Mouse (Mus musculus) intestine, embryonic 15.5 days (tissue): ENCODE measurements around the gene Lnpep. TPM values are rescaled to one million over a fixed set of nuclear protein-coding genes. Genes with fewer than 3 reads are reported as not detected.

Experiments
- ATAC-seq: fragments of 200-750 bp; cut with Nextera tagmentation; 2 replicates; pipeline ENCODE4 v1.8.0; 2017; ENCODE audit warnings: moderate TSS enrichment, moderate library complexity
- H3K27ac ChIP-seq: fragments of 300-500 bp; sonication (generic); 2 replicates; pipeline ENCODE4 v1.5.1; 2015; ENCODE audit warnings: mild to moderate bottlenecking, inconsistent platforms
- H3K27me3 ChIP-seq: fragments of 300-500 bp; sonication (generic); replicated peaks from 2 replicates; pipeline ENCODE4 v1.6.1; 2015; ENCODE audit warnings: inconsistent platforms
- H3K36me3 ChIP-seq: fragments of 300-500 bp; sonication (generic); 2 replicates; pipeline ENCODE4 v1.6.1; 2015; ENCODE audit warnings: inconsistent platforms
- H3K4me1 ChIP-seq: fragments of 300-500 bp; sonication (generic); replicated peaks from 2 replicates; pipeline ENCODE4 v1.6.1; 2015; ENCODE audit warnings: inconsistent platforms
- H3K4me2 ChIP-seq: fragments of 300-500 bp; sonication (generic); replicated peaks from 2 replicates; pipeline ENCODE4 v1.6.1; 2015; ENCODE audit warnings: mild to moderate bottlenecking, inconsistent platforms
- H3K4me3 ChIP-seq: fragments of 300-500 bp; sonication (generic); replicated peaks from 2 replicates; pipeline ENCODE4 v1.5.1; 2015; ENCODE audit warnings: inconsistent platforms
- H3K9ac ChIP-seq: fragments of 300-500 bp; sonication (generic); 2 replicates; pipeline ENCODE4 v1.6.1; 2015; ENCODE audit warnings: inconsistent platforms
- H3K9me3 ChIP-seq: fragments of 300-500 bp; sonication (generic); 2 replicates; pipeline ENCODE4 v1.6.1; 2016; ENCODE audit warnings: inconsistent platforms
- WGBS: fragments of 180-500 bp; shearing (Covaris S2); methylation state at CpG from one replicate; pipeline ENCODE4 v1.1.7; 2015; 5-methylcytosine and 5-hydroxymethylcytosine counted together
- polyA plus RNA-seq: library from polyadenylated mRNA; unstranded; fragments of >200 nt; fragmentation: Nextera tagmentation; extraction: Ambion mirVana; gene quantifications from 2 replicates; pipeline ENCODE4 v1.2.1, GENCODE M21; 2015

Gene Lnpep
- polyA plus RNA-seq, 1 experiment from 2014 or later = 7.8 TPM

DNA sequence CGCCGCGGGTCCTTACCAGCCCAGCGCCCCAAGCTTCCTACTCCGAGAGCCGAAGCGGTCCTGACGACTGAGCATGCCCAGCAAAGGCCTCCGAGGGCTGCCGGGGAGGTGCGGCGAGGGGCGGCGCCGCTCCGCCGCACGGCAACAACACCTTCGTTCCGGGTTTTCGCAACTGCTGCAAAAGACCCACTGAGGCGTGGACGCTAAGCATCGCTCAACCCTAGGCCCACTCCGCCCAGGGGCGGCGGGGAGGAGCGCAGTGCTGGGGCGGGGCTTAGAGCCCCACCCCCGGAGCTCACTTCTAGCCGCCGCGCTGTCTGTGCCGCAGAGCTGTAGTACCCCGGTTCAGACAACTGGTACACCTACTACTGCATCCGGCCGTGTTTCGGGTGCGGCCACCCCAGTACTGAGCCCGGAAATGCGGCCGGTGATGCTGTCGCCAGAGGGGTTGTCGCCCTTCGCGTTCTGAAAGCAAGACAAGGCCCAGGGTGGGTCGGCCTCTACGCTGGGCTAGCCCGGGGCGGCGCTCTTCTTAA, 361 bp downstream of the Lnpep start:
- peak; percentile 98 for ATAC-seq
- Histone ChIP-seq H3K27ac (peak overlapping the region; percentile 100), H3K4me1 (peaks cover 3% of the 10 kb centered on the region; the same call in 1 of the 2 replicates), H3K9ac (peak overlapping the region; percentile 84), H3K4me3 (peak overlapping the region; percentile 99), H3K9me3 (no peaks in the 10 kb centered on the region), H3K4me2 (peak overlapping the region; percentile 66), H3K36me3 (no peaks in the 10 kb centered on the region), H3K27me3 (no peaks in the 10 kb centered on the region)
- WGBS = under 1% methylated on average over 51 of the region's 51 CpGs

DNA sequence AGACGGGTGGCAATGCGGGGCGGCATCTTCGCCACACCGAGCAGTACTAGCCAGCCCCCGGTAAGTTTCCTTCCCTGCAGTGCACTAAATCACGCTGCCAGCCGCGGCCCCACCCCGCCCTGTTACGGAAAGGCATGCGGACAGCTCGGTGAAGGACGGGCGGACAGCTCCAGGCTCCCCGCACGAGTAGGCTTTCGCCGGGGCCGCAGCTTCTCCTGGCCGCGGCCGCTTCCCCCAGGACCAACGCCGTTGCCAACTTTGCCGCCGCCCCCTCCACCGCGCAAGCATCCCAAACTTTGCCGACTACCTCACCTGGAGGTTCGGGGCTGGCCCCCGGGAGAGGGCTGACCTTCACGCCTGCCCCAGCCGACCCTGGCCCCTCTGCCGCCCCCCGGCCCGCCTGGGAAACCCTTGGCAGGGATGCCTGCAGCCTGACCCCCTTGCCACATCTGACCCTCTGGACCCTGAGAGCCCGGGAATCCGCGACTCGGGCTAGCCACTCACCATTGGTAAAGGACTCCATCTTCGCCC, 895 bp downstream of the Lnpep start:
- H3K36me3 ChIP-seq = no peaks in the 10 kb centered on the region
- H3K27me3 ChIP-seq = no peaks in the 10 kb centered on the region
- H3K9me3 ChIP-seq = no peaks in the 10 kb centered on the region
- H3K4me3 ChIP-seq = peak overlapping the region; percentile 99
- WGBS = under 1% methylated on average over 42 of the region's 42 CpGs
- H3K27ac ChIP-seq = peak overlapping the region; percentile 100
- H3K9ac ChIP-seq = peak overlapping the region; percentile 84
- peak; percentile 33 for ATAC-seq
- H3K4me2 ChIP-seq = peak overlapping the region; percentile 66
- peaks cover 3% of the 10 kb centered on the region; the same call in 1 of the 2 replicates for H3K4me1 ChIP-seq

DNA sequence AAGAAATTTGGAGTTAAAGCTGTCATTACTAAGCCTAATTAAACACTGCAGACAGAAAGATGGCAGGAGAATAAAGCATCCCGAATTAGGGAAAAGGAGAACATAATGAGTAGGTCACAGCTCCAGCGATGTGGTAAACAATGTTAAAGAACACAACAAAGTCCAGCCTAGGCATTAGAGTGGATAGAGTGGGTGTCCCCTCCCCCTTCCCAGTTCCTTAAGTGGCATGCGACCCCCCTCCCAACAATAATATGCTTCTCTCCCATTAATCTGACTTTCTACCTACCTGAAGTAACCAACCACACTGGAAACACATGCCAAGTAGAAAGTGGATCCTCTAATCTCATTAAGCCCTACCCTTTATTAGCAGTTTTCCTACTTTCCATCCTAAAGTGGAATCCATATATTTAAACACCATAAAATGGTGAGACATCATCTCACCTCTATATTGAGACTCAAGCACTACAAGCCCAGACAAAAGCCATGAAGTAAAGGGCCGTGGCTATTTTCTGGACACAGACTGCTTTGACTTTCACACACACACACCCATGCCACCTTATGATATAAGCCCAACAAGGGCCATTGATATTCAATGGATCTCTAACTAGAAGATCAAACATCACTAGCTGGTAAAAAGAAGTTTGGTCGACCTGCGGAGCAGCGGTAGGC, 1.5 kb downstream of the Lnpep start:
- Histone ChIP-seq H3K36me3 (no peaks in the 10 kb centered on the region), H3K27me3 (no peaks in the 10 kb centered on the region), H3K4me1 (peaks cover 3% of the 10 kb centered on the region; the same call in 1 of the 2 replicates), H3K4me3 (peak overlapping the region; percentile 99), H3K9me3 (no peaks in the 10 kb centered on the region), H3K4me2 (peak overlapping the region; percentile 66), H3K27ac (peak overlapping the region; percentile 100), H3K9ac (peak overlapping the region; percentile 84)
- 6% methylated on average over 7 of the region's 7 CpGs for WGBS
- no peak for ATAC-seq

DNA sequence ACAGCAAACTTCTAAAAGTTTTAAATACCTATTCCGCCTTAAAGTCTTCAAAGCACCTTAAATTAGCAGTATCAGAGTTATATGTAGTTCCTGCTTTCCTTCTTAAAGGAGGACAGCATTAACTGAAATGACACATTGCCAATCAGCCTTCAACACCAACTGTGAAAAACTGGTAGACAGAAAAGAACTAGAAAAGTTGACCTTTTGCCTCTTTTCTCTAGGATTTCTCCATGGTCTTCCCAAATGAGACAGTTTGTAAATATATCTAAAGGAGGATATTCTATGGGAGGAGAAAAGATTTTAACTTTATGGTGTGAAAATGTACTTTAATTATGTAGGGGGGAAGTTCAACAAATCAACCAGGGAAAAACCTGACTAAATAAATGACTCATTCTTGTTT, 2.3 kb downstream of the Lnpep start:
- Histone ChIP-seq H3K9me3 (no peaks in the 10 kb centered on the region), H3K4me3 (no peak overlapping the region), H3K4me2 (no peak overlapping the region), H3K9ac (no peak overlapping the region), H3K27ac (no peak overlapping the region), H3K27me3 (no peaks in the 10 kb centered on the region), H3K36me3 (no peaks in the 10 kb centered on the region), H3K4me1 (peaks cover 3% of the 10 kb centered on the region; the same call in 1 of the 2 replicates)
- WGBS = 91% methylated on average over 1 of the region's 1 CpGs
- ATAC-seq = no peak

DNA sequence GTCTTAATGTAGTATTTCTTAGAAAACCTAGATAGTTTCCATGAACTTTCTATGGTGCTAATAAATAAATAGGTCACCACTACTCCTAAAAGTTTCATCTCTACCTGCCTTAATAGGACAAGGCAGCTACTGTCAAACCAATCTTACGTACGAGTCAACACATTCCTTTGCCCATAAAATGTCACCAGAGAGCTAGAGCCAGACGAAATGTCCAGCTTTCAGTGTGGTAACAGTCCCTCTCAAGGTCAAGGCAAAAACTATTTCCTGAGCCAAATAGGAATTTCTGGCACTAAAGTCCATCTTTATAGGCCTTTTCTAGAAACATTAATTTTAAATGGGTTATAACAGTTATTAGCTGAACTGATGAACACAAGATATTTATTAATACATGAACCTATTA, 3.3 kb downstream of the Lnpep start:
- H3K4me3 ChIP-seq = no peak overlapping the region
- H3K4me1 ChIP-seq = peaks cover 3% of the 10 kb centered on the region; the same call in 1 of the 2 replicates
- H3K9ac ChIP-seq = no peak overlapping the region
- ATAC-seq = no peak
- no peaks in the 10 kb centered on the region for H3K36me3 ChIP-seq
- no peaks in the 10 kb centered on the region for H3K9me3 ChIP-seq
- H3K27ac ChIP-seq = no peak overlapping the region
- WGBS = 67% methylated on average over 3 of the region's 3 CpGs
- no peak overlapping the region for H3K4me2 ChIP-seq
- no peaks in the 10 kb centered on the region for H3K27me3 ChIP-seq

DNA sequence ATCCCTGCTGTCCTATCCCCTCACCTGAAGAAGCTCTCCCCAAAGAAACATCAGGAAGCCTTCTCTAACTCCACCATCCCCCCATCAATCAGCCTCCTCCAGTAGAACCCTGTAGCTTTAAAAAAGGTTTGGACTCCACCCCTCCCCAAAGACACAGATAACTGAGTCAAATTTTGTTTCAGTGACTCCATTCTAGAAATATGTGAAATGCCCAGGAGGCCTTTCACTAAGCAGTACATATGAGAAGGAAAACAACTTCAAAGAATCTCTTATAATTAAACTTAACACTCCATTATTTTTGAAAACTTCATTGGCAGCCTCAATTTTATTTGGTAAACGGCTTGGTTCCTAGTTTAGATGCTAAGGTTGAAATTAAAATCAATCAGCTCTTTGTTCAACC, 6.4 kb downstream of the Lnpep start:
- ATAC-seq = no peak
- no peak overlapping the region for H3K4me2 ChIP-seq
- H3K4me1 ChIP-seq = peaks cover 3% of the 10 kb centered on the region; the same call in 1 of the 2 replicates
- no peak overlapping the region for H3K27ac ChIP-seq
- no peak overlapping the region for H3K9ac ChIP-seq
- H3K27me3 ChIP-seq = no peaks in the 10 kb centered on the region
- H3K4me3 ChIP-seq = no peak overlapping the region
- H3K9me3 ChIP-seq = no peaks in the 10 kb centered on the region
- WGBS = 89% methylated on average over 1 of the region's 1 CpGs
- H3K36me3 ChIP-seq = no peaks in the 10 kb centered on the region

DNA sequence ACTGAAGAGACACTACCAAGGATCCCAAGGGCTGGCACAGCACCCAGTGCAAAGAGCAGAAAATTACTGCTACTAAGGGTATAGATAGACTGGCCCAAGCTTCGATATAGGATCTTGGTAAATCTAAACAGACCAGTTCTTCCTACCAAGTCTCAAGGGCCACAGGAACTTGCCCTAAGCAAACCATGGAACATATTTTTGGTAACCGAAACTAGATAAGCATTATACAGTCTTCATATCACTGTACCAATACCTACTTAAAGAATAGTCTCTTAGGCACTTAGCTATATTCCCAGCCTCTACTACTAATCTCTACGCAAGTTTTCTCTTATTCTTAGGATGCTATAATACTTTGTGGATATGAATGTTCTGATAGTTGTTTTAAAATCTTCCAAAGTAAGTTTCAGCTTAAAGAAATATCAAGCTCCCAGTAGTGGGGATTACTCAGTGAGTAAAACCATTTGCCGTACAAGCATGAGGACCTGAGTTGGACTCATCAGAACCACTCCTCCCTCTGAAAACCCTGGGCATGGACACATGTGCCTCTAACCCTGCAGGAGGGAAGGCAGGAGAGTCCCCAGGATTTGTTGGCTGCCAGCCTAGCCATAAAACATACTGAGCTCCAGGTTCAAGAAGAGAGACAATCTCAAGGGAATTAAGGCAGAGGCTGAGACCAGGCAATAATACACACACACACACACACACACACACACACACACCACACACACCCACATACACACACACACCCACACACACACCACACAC, 7.2 kb downstream of the Lnpep start:
- H3K4me3 ChIP-seq = no peak overlapping the region
- no peaks in the 10 kb centered on the region for H3K27me3 ChIP-seq
- WGBS = 83% methylated on average over 4 of the region's 4 CpGs
- ATAC-seq = no peak
- no peaks in the 10 kb centered on the region for H3K4me1 ChIP-seq
- no peaks in the 10 kb centered on the region for H3K9me3 ChIP-seq
- no peaks in the 10 kb centered on the region for H3K36me3 ChIP-seq
- no peak overlapping the region for H3K9ac ChIP-seq
- H3K27ac ChIP-seq = no peak overlapping the region
- H3K4me2 ChIP-seq = no peak overlapping the region

DNA sequence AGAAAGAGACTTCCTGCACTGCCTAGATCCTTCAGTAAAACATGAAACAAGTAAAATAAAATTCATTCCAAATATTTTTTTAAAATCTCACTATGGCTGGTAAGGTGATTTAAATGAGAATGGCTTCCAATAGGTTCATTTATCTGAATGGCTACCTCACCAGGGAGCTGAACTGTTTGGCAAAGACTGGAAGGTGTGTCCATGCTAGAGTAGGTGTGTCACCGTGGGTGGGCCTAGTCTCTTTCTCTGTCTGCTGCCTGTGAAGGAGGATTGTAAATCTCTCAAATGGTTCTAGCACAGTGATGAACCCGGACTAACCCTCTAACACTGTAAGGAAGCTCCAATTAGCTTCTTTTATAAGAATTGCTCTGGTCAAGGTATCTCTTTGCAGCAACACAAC, 12.5 kb downstream of the Lnpep start:
- Histone ChIP-seq H3K36me3 (no peaks in the 10 kb centered on the region), H3K4me2 (no peak overlapping the region), H3K27me3 (no peaks in the 10 kb centered on the region), H3K9me3 (no peaks in the 10 kb centered on the region), H3K9ac (no peak overlapping the region), H3K4me3 (no peak overlapping the region), H3K4me1 (no peaks in the 10 kb centered on the region), H3K27ac (no peak overlapping the region)
- 68% methylated on average over 2 of the region's 2 CpGs for WGBS
- ATAC-seq = no peak

DNA sequence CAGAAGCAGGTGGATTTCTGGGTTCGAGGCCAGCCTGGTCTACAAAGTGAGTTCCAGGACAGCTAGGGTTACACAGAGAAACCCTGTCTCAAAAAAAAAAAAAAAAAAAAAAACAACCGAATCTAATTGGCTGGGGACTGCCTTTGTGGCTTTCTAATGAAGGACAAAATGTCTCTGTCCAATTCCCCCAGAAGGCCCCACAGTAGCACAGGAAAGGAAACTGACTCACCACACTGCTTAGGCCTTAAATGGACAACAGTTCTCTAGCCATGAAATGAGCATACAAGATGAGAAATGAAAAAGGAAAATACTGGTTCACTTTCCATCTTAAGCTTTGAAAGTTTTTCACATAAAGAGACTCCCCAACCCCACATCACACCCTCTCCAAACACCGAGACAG, 15.3 kb downstream of the Lnpep start:
- no peaks in the 10 kb centered on the region for H3K27me3 ChIP-seq
- no peak overlapping the region for H3K9ac ChIP-seq
- H3K36me3 ChIP-seq = no peaks in the 10 kb centered on the region
- H3K4me1 ChIP-seq = no peaks in the 10 kb centered on the region
- H3K4me3 ChIP-seq = no peak overlapping the region
- 79% methylated on average over 3 of the region's 3 CpGs for WGBS
- H3K27ac ChIP-seq = no peak overlapping the region
- ATAC-seq = no peak
- no peak overlapping the region for H3K4me2 ChIP-seq
- no peaks in the 10 kb centered on the region for H3K9me3 ChIP-seq

DNA sequence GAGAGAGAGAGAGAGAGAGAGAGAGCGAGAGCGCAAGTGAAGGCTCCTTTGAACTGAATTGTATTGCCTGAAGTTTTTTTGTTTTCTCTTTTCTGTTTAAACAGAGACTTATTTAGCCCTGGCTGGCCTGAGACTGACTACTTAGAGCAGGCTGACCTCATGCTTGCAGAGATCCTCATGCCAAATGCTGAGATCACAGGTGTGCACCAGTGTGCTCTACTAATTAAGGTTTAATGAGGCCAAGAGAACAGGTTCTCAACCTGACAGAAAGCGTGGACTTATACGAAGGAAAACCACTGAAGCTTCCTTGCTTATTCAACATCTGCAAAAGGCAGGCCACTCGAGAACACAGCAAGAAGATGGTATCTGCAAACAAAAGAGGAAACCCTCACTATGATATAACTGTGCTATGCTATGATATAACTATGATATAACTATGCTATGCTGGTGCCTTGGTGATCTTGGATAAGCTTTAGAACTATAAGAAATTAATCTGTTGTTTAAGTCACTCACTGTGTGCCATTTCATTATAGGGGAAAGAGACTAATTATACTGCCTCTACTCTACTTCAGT, 16.3 kb downstream of the Lnpep start:
- Histone ChIP-seq H3K9ac (no peak overlapping the region), H3K9me3 (no peaks in the 10 kb centered on the region), H3K27ac (no peak overlapping the region), H3K4me2 (no peak overlapping the region), H3K4me1 (no peaks in the 10 kb centered on the region), H3K27me3 (no peaks in the 10 kb centered on the region), H3K4me3 (no peak overlapping the region), H3K36me3 (no peaks in the 10 kb centered on the region)
- no peak for ATAC-seq
- WGBS = 77% methylated on average over 5 of the region's 5 CpGs

DNA sequence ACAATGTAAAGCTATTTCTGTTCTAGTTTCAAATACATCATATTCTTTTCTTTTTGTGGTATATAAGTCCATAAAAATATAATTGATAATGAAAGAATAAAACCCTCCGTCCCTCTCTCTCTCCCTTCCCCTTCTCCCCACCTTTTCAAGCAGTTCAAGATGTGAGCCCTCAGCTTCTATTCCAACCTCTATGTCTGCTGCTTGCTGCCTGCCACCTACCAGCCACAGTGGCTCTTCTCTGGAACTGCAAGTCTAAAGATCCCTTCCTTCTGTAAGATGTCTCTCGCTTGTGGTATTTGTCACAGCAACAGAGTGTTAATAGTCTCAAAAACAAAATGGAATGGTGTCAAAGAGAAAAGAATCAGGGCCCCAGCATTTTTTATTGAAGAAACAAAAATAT, 20.3 kb downstream of the Lnpep start:
- Histone ChIP-seq H3K9ac (no peak overlapping the region), H3K4me1 (no peaks in the 10 kb centered on the region), H3K4me3 (no peak overlapping the region), H3K9me3 (no peaks in the 10 kb centered on the region), H3K36me3 (no peaks in the 10 kb centered on the region), H3K27ac (no peak overlapping the region), H3K4me2 (no peak overlapping the region), H3K27me3 (no peaks in the 10 kb centered on the region)
- WGBS = 79% methylated on average over 2 of the region's 2 CpGs
- ATAC-seq = no peak

DNA sequence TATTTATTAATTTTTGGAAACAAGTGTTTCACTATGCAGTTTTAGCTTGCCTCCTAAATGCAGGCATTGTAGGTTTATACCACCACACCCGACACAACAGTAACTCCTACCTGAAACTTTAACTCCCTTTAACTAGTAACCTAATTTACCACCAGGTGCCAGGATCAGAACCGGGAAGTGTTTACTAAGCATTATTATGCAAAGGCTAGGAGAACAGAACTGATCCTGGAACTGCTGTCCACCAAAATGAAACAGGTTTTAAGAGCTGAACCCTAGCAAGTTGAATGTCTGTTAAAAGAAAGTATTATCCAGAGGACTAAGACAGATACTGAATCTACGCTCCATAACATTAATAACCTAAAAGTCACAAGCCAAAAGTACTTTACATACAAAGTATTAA, 21.2 kb downstream of the Lnpep start:
- Histone ChIP-seq H3K27ac (no peak overlapping the region), H3K9ac (no peak overlapping the region), H3K36me3 (no peaks in the 10 kb centered on the region), H3K27me3 (no peaks in the 10 kb centered on the region), H3K4me2 (no peak overlapping the region), H3K4me3 (no peak overlapping the region), H3K9me3 (no peaks in the 10 kb centered on the region), H3K4me1 (no peaks in the 10 kb centered on the region)
- ATAC-seq = no peak
- 85% methylated on average over 3 of the region's 3 CpGs for WGBS
